Mouse (Mus musculus) kidney, adult 2 months (tissue): ENCODE measurements at regions not wholly inside any gene's neighbourhood (a gene's known extent, or its start where the extent isn't known, plus 50 kb on each side); places are given as distances from the start of the nearest gene placed in this dataset.

Source experiments
- CTCF ChIP-seq: fragments of 200-500 bp; conservative IDR thresholded peaks from 2 replicates; pipeline ENCODE4 v1.5.1; 2011; ENCODE audit warnings: low read depth, mild to moderate bottlenecking, control low read depth, low read length, moderate library complexity, mixed read lengths; ENCODE audit not compliant: insufficient read depth, insufficient read length
- POLR2A ChIP-seq: fragments of 200-500 bp; IDR thresholded peaks from one replicate; pipeline ENCODE4 v1.6.1; 2011; ENCODE audit warnings: low read depth, low read length, control low read depth

DNA sequence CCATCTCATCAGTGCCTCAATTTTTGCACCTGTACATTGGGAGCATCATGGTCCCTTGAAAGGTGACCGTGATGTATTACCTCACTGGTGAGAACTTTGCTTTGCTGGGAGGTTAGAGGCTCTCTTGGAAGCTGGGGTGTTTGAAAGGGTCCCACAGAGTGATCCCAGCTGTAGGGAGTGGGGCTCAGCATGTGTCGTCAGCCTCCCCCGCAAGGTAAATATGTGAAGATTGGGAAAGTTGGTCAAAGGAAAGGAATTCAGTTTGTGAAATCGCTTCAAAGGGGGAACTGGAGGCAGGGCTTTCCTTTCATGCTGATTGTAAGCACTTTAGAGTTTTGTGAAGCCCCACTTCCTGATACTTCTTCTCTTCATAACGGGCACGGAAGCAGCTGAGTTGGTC is 299.5 kb downstream of the 4933412E24Rik start:
- TF ChIP-seq CTCF (no peak), POLR2A (no peak)
